Mouse (Mus musculus): ENCODE measurements around the gene Mcrs1.

Gene Mcrs1

DNA sequence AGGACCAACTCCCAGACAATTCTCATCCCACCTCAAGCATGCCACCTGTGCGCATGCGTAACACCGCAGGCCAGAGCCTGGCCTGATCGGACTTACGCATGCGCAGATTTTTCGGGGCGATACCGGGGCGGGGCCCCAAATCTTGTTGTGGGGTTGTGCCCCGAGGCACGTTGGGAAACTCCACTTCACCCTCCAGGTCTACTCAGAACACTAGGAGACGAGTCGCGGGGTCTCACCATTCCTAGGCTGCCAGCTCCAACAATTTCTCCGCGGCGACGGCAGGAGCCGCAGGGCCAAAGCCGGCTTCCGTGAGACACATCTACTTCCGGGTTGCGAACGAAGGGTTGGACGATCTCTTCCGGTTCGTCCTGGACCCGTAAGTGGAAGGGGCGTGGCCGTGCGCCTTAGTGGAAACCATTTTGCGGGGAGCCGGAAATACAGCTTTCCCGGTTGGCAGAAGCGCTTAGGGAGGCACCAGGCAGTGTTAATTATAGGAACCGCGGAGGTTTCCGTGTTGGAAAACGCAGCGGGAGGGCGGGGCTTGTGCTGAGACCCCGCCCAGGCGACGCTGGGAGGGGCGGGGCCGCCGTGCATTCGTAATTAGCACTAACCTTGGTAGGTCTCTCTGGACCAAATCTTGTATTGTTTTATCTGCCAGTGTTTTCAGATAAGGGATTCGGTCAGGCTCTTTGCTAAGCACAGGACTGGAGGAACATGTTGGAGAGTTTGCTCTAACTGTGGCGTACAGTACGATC, at the start of gene Mcrs1:
TSS of gene Mcrs1 (minus strand) at position 336 of the 755 bp plus-strand sequence.
- CTCF ChIA-PET = interaction anchor here (0.6 to 1.8 kb wide), 2 partner anchors 14 to 681 kb away, joined by 3 to 4 read pairs; partner anchors contain the start of genes 4930415O20Rik and Ccnt1

DNA sequence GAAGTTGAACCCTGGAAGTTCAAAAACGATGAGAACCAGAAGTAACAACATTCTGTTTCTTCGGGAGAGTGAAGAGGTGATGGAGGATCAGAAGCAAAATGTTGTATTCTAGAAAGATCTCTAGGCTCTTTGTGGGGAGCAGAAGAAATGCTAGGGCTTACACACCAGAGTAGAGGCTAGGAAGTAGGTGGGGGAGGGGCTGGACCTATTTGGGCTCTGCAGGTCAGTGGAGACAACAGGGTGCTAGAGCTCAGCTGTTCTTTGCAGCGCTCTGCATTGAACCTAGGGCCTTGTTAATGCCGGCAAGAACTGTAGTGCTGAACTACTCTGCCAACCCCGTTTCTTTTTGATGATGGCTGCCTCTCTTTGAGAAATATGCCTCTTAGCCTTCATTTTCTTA, 44.5 kb upstream of the Mcrs1 start:
- CTCF ChIA-PET = no interaction called here

DNA sequence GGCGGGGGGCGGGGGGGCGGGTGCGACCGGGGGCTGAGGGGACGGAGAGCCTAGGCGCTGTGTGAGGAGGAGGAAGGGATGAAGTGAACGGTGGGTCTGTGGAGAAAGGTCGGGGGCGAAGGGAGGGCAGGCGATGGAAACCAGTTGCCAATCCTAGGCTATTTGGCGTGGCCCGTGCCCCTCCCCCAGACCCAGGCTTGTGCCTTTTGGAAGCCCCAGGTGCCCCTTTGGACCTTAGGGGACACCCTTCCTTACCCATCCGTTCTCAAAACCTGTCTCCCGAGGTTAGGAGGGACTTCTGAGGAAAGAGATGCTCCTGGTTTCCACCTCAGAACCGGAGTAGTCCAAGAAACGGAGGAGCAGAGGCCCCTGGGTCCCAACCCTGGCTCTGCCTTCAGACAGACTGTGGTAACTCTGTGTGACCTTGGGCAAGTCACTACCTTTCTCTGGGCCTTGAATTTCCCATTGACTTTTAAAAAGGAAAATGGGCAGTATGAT, 43.8 kb upstream of the Mcrs1 start, which contains the start of gene Fam186b:
TSS of gene Fam186b (minus strand) at position 405 of the 498 bp plus-strand sequence.
- CTCF ChIA-PET = interaction anchor here (0.5 kb wide), 1 partner anchor 90 kb away, joined by 3 read pairs; no protein-coding TSS in a partner anchor

DNA sequence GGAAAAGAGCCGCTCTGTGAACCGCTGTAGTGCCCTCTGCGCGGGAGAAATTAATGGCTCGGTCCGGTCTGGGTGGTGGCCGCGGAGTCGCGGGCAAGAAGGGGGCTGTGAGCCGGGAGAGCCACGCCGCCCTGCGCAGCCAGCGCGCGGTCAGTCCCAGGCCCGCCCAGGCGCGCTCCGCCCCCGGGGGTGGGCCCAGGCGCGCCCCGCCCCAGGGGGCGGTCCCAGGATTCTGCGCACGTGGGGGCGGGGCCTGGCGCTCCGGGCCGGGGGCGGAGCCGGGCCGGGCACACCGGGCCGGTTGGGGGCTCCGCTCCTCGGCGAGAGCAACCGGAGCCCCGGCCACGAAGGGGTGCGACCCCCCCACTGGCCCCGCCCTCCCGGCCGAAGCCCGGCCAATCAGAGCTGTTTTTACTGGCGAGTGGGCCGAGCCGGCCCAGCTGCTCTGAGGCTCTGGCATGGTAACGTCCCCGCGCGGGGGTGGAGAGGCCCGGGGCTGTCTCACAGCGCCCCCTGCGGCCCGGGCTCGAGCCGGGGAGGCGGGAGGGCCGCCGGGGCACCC, 43.1 kb upstream of the Mcrs1 start, which contains the start of gene Prpf40b:
TSS of gene Prpf40b (plus strand) at position 275 of the 562 bp plus-strand sequence.
- CTCF ChIA-PET = interaction anchor here (0.5 kb wide), 2 partner anchors 33 to 91 kb away, joined by 3 to 8 read pairs; no protein-coding TSS in a partner anchor

DNA sequence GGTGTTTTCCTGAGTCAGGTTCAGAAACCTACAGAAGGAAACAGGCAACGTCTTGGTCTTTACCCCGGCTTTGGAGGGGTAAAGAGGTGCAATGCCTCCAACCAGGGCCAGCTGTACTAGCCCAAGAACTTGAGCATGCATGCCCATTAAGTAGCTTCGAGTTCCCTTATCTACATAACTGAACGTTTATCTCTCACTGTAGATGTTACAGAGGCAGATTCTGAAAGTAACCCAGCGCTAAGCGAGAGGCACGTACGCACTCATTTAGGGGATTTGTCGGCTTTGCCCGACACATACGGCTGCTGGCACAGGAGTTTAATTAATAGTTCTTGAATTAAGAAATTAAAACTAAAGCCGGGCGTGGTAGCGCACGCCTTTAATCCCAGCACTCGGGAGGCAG, 42.5 kb upstream of the Mcrs1 start:
- CTCF ChIA-PET = interaction anchor here (0.5 kb wide), 1 partner anchor 33 kb away, joined by 8 read pairs; no protein-coding TSS in a partner anchor

DNA sequence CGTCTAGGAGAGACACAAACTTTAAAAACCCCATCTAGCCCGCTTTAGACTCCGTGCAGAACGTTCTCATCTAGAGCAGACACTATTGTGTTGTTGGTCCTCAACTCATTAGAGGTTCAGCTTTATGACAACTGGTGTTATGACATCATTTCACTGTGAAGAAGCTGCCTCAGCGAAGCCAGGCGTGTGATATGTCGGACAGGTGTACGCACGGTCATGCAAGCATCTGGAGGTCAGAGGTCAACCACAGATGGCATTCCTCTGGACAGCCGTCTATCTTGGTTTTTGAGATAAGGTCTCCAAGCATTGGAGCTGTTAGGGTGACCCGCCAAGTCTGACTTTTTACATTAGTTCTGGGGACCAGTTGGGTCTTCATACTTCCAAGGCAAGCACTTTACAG, 38.8 kb upstream of the Mcrs1 start:
- CTCF ChIA-PET = interaction anchor here (1.2 kb wide), 1 partner anchor 126 kb away, joined by 4 read pairs; no protein-coding TSS in a partner anchor

DNA sequence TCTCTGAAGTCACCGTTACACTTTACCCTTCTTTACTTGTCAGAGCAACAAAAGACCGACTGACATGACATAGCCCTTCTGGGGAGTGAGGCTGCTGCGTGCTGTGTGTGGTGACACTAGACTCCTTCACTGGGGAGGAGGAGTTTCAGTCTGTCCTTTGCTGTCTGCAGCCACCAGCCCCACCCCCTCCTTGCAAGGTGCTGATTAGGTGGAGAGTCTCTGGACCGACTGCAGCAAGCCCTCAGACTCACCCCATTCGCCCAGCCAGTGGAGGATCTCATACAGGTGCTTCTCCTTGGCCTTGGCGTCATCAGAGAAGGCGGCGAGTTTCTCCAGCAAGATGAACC, 33.4 kb upstream of the Mcrs1 start:
- CTCF ChIA-PET = no interaction called here

DNA sequence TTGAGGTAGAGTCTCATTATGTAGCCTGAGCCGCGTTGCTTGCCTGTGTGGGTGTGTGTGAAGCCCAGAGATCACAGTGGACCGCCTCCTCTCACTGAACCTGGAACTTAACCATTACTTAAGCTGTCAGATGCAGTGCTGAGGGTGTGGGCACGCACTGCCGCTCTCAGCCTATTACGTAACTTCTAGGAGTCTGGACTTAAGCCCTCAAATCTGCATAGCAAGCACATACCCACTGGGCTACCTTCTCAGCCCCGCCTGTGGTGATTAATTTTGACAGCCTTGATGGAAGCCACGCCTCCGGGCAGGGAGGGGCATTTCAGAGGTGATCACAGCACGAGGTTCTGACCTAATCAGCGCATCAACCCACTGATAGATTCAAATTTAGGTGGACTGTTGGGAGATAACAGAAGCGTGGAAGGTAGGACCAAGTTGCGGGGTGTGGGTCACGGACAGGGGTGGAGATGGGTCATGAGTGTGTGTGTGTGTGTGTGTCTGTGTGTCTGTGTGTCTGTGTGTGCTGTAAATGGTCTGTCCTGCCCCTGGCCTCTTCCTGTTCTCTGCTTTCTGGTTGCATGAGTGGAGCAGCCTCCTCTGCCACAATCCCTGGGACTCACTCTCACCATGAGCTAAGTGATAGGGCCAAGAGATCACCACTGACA, 32.9 kb upstream of the Mcrs1 start:
- CTCF ChIA-PET = no interaction called here

DNA sequence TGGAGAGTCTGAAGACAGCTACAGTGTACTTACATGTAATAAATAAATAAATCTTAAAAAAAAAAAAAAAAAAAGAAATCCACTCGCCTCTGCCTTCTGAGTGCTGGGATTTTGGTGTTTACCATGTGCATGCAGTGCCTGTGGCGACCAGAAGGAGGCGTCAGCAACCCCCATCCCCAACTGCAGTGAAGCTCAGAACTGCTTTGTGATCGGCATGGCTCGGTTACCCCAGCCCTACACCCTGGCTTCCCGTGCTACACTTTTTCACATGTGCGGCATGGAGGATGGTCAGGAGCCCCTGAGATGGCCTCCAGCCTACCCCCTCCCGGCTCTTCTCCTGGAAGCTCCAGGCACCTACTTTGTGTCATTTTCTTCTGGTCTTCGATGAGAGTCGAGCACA, 31.7 kb upstream of the Mcrs1 start:
- CTCF ChIA-PET = no interaction called here

DNA sequence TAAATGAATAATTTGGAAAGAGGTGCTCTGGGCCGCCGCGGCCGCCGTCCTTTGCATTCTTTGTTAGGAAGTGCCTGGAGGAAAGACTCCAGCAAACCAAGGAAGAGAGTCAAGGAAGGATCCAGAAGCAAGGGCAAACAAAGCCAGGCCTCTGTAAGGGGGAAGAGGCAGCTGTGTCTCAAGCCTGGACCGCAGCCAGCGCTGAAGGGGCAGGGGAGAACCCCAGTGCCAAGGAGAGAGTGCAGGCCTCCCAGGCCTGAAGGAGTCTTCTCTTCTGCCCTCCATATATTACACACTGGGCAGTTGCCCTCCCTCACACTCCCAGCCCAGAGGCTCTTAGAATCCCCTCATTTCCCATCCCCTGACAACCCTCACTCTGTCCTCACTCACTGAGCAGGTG, 26.5 kb upstream of the Mcrs1 start:
- CTCF ChIA-PET = no interaction called here

DNA sequence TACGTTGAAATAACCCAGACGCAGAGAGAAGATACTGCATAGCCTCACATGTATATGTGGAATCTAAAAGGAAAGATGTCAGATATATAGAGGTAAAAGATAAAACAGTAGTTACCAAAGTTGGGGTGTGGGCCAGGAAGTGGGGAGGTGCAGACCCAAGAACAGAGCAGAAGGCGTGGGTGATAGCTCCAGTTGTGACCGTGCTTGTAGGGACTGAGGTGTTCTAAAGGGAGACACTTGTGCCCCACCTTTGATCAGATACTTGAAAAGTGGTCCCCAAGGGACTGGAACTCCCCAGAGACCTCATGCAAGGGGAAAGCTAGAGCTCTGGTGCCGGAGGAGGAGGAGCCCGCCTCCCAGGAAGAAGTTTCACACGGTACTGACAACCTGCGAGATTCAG, 24.3 kb upstream of the Mcrs1 start:
- CTCF ChIA-PET = no interaction called here

DNA sequence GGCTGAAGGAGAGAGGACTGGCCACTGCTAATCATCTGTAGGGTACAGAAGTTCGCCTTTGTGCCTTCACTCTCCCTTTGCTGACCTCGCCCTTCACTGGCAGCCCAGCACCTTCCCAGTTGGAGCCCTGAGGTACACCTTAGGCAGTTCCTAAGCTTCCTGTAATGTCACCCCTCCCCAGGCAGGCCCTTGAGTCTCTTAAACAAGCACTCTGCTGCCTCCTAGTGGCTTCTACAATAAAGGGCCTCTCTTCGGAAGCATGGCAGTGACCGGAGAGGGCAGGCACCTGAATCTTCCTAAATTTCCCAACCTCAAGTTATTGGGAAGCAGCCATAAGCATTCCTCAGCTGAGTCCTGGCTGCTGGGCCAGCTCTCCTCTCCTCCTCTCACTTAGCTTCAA, 13.9 kb upstream of the Mcrs1 start:
- CTCF ChIA-PET = interaction anchor here (0.9 to 1.5 kb wide), 3 partner anchors 13 to 50 kb away, joined by 3 to 4 read pairs (median 4); partner anchors contain the start of gene Mcrs1

DNA sequence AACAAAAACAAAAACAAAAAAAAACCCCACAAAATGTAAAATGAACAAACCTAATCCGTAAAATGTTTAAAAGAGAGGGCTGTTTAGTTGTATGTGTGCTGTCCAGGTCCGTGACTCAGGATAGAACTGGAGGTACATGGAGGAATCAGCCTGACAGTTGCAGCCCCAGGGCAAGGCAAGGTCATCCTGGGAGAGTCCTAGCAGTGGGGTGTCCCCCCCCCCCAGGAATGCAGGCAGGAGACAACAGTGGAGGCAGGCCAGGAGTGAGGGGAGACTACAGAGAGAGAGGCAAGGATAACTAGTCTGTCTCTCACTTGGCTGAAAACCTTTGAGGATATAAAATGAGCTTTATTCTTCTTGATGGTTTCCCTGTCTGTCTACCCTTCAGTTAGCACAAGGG, 12.6 kb upstream of the Mcrs1 start:
- CTCF ChIA-PET = interaction anchor here (0.5 kb wide), 1 partner anchor 62 kb away, joined by 4 read pairs; no protein-coding TSS in a partner anchor

DNA sequence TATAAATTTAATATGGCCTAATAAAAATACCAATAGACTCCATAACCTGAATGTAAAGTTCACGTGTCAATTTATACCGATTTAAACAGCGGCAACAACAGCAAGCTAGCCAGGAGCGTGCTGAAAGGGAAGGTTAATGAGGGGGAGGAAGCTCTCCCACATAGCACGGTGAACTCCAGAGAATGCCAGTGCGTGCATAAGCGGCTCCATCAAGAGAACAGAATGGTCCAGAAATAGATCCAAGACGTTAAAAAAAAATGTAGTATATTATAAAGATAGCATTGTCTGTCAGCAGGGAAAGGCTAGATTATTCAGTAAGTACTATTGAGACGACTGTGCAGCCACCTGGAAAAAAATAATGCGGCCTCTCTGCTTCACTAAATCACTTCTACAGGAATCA, 10.9 kb upstream of the Mcrs1 start:
- CTCF ChIA-PET = no interaction called here

DNA sequence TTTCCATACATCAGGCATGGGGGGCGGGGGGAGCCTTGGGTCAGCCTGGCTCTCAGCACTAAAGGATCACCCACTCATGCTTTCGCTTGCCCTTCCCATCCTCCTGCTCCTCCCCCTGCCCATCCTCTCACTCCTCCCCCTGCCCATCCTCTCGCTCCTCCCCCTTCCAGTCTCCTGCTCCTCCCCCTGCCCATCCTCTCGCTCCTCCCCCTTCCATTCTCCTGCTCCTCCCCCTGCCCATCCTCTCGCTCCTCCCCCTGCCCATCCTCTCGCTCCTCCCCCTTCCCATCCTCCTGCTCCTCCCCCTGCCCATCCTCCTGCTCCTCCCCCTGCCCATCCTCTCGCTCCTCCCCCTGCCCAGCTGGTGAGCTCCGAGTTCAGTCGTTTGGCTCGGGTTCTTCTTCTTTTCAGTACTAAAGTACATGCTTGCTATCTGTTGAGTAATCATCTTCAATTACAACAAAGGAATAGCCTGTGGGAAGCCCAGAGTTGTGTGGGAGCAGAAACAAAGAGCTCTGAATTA, 8.0 kb upstream of the Mcrs1 start:
- CTCF ChIA-PET = no interaction called here

DNA sequence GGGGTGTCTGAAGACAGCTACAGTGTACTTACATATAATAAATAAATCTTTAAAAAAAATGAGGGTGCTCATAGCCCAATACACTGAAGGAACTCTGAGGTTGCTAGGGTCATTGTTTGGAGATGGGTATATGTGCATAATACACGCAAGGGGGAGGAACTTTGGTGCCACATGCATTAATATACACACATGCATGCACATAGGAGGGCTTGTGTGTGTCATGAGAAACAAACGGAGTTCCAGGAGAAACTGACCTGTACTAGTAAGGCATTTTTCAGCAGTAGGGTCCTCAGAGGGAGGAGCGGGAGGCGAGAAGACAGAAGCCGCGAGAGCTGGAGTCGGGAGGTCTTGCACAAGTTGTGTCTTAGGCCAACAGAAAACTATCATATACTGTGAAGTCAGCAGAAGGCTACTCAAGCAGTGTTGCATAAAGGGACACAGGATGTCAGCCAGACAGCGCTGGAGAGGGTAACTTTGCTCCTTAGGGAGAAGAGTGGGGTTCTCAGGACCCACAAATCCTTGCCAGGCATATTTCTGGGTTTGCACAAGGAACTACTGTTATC, 7.5 kb upstream of the Mcrs1 start:
- CTCF ChIA-PET = no interaction called here

DNA sequence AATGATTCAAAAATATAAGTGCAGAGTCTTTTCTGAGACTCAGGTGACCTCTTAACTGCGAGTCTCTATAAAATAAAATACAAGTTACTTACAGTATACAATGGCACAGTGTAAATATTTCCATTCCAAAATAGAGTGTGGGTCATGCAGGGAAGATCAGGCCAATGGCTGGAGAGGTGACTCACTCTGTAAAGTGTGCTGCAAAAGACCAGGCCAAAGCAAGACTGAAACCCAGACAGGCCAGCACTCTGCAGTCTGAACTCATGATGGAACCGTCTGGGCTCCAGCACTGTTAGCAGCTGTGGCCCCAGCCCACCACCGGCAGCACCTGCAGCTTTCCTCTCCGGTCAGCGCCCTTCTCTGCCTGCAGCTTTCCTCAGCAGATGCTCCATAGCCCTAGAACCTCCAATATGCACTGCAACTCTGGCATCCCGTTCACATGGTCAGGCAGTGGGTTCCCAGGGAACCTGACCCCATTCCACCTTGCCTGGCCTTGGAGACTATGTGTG, 3.5 kb upstream of the Mcrs1 start:
- CTCF ChIA-PET = no interaction called here

DNA sequence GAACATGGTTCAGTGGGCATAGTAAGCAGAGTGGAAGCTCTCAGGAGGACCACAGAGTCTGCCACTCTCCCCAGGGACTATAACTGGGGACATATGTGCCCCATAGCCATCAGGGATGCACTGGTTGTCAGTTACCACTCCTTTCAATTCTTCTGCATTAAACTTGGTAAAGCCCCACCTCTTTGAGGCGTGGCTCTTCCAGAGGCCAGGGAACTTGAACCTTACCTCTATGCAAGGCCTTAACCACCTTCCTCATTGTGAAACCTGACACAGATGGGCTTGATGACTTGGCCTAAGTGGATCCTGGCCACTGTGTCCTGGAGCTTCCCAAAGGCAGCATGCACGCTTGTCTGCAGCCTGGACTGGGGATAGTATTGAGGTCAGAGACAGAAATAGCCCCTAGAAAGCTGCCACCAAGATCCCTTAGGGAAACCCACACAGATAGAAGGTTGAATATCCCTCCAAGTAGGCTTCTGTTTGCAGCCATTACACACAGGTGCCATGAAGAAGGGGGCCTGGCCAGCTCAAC, 2.8 kb upstream of the Mcrs1 start:
- CTCF ChIA-PET = no interaction called here

DNA sequence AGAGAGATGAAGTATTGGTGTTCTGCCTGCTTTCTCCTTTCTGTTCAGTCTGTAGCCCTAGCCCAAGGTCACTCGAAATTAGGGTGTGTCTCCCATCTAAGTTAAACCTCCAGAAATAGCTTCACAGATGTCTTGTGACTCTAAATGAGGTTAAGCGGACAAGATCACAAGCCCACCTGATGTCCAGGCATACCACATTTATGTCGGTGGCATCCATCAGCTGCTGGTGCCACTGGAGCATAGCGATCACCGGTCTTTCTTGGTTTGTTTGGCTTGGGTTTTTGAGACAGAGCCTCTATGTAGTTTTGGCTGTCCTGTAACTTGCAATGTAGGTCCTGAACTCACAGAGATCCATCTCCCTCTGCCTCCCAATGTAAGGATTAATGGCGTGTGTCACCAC, 2.0 kb upstream of the Mcrs1 start:
- CTCF ChIA-PET = interaction anchor here (0.7 kb wide), 1 partner anchor 160 kb away, joined by 3 read pairs; no protein-coding TSS in a partner anchor

DNA sequence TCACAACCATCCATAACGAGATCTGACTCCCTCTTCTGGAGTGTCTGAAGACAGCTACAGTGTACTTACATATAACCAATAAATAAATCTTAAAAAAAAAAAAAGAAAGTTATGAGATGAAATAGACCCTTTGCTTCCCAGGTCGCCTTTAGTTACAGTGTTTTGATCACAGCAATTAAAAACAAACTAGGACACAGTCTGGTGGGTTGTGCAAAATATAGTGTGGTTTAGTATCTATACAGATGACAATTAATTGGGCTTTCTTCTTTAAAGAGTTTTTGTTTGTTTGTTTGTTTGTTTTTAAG, 1.4 kb upstream of the Mcrs1 start:
- CTCF ChIA-PET = interaction anchor here (0.7 to 1.8 kb wide), 2 partner anchors 12 to 160 kb away, joined by 3 to 4 read pairs; no protein-coding TSS in a partner anchor
